Mouse (Mus musculus) thymus, adult 2 months (tissue): Measurements from ENCODE around the gene Sema6d.

Experiments used
- CTCF ChIP-seq: fragments of 200-500 bp; IDR thresholded peaks from 2 replicates; pipeline ENCODE4 v1.5.1; 2012; ENCODE audit warnings: mild to moderate bottlenecking, control low read depth, low read length, moderate library complexity, borderline replicate concordance; ENCODE audit not compliant: control insufficient read depth, poor library complexity, insufficient read depth; ENCODE audit errors: extremely low read depth
- POLR2A ChIP-seq: fragments of 200-500 bp; IDR thresholded peaks from 2 replicates; pipeline ENCODE4 v1.6.1; 2012; ENCODE audit warnings: mild to moderate bottlenecking, low read length, control low read depth, moderate library complexity; ENCODE audit not compliant: control insufficient read depth, poor library complexity, insufficient read depth; ENCODE audit errors: extremely low read depth

- TF ChIP-seq POLR2A, result no peak
- TF ChIP-seq CTCF, result no peak
These were observed 199.6 kb downstream of the Sema6d start for GRCm38 (mm10) chr2:124289356-124289755.
